Mouse (Mus musculus): ENCODE results near the gene Fos. TPM values are rescaled to one million over a fixed set of nuclear protein-coding genes. Genes with fewer than 3 reads are reported as not detected.
"Not testable (repeated sequence)": the region's sequence is repeated elsewhere in the genome, so short reads cannot be mapped to it uniquely, and the experiment has no call there.

Fos gene
- total RNA-seq, 2 experiments from 2014 or later = 5.1 to 11.6 TPM

GRCm38 (mm10) chr12:85523421-85524192, 49.9 kb downstream of the Fos start:
- no peak for DNase-seq

GRCm38 (mm10) chr12:85524193-85524858, 50.6 kb downstream of the Fos start:
- DNase-seq = no peak

- not testable (repeated sequence) for DNase-seq
These were observed 51.3 kb downstream of the Fos start for GRCm38 (mm10) chr12:85524859-85525495.

Other genes with a start within 250 kb of the Fos start
- gene Mlh3, start 203.3 kb upstream of the Fos start, total RNA-seq (2021) = 1 to 10 TPM; 6.3 to 7.3 TPM
- gene Acyp1, start 185.5 kb upstream of the Fos start, total RNA-seq (2021) = 10 to 100 TPM; 41.4 to 47.9 TPM
- gene Zc2hc1c, start 185.3 kb upstream of the Fos start, total RNA-seq (2021) = 1 to 10 TPM; 1.1 to 1.2 TPM
- gene Nek9, start 134.5 kb upstream of the Fos start, total RNA-seq (2021) = 10 to 100 TPM; 76.8 to 83.5 TPM
- 100 to 1,000 TPM in 1 of 2 experiments, 10 to 100 TPM in 1; 97.1 to 117 TPM for gene Tmed10, start 99.0 kb upstream of the Fos start, total RNA-seq (2021)
- 1 to 10 TPM; 5.4 to 6.8 TPM for gene Jdp2, start 125.1 kb downstream of the Fos start, total RNA-seq (2021)
- gene Batf, start 212.8 kb downstream of the Fos start, total RNA-seq (2021) = under 1 TPM in 1 of 2 experiments, not detected in 1; 0.29 TPM